Mouse (Mus musculus) MEL (cell line): ENCODE data around the gene Hemk1. TPM values are rescaled to one million over a fixed set of nuclear protein-coding genes. Genes with fewer than 3 reads are reported as not detected.

Experiments used
- DNase-seq: peaks from one replicate; pipeline ENCODE4 v3.0.0; 2011; ENCODE audit warnings: low read depth, low spot score
- H3K27ac ChIP-seq: 2 replicates; pipeline ENCODE4 v1.5.1; 2012; ENCODE audit warnings: low read depth, mild to moderate bottlenecking, control low read depth, low read length, moderate library complexity; ENCODE audit not compliant: control insufficient read depth
- H3K27me3 ChIP-seq, 2 experiments: fragments of 150-350 bp in 1 of 2; sonication (generic) in 1 of 2; 2 replicates each; pipeline ENCODE4 v1.6.1; 2012; ENCODE audit warnings: low read length in 2 of 2, mild to moderate bottlenecking in 2 of 2, improper control_type of control experiment in 1 of 2, moderate library complexity in 1 of 2; ENCODE audit not compliant: insufficient read depth in 2 of 2, control insufficient read depth in 1 of 2
- H3K36me3 ChIP-seq, 2 experiments: 2 replicates each; pipeline ENCODE4 v1.6.1; 2012 to 2014; ENCODE audit warnings: low read length in 2 of 2, improper control_type of control experiment in 1 of 2, inconsistent platforms in 1 of 2, mild to moderate bottlenecking in 1 of 2; ENCODE audit not compliant: insufficient read depth in 2 of 2, control insufficient read depth in 1 of 2
- H3K4me1 ChIP-seq, 2 experiments: fragments of 150-350 bp in 1 of 2; sonication (generic) in 1 of 2; 2 replicates each; pipeline ENCODE4 v1.6.1; 2012; ENCODE audit warnings: low read length in 2 of 2, improper control_type of control experiment in 1 of 2, mild to moderate bottlenecking in 1 of 2; ENCODE audit not compliant: insufficient read depth in 2 of 2, control insufficient read depth in 1 of 2
- H3K4me3 ChIP-seq, 2 experiments: fragments of 150-350 bp in 1 of 2; sonication (generic) in 1 of 2; 2 replicates each; pipeline ENCODE4 v1.5.1; 2012; ENCODE audit warnings: low read depth in 2 of 2, low read length in 2 of 2, mild to moderate bottlenecking in 2 of 2, moderate library complexity in 2 of 2, control low read depth in 1 of 2, improper control_type of control experiment in 1 of 2; ENCODE audit not compliant: control insufficient read depth in 1 of 2, insufficient read depth in 1 of 2
- H3K79me2 ChIP-seq: 2 replicates; pipeline ENCODE4 v1.6.1; 2012; ENCODE audit warnings: mild to moderate bottlenecking, low read length, moderate library complexity; ENCODE audit not compliant: control insufficient read depth, poor library complexity, insufficient read depth
- H3K9ac ChIP-seq: 2 replicates; pipeline ENCODE4 v1.6.1; 2012; ENCODE audit warnings: low read depth, mild to moderate bottlenecking, control low read depth, low read length, moderate library complexity; ENCODE audit not compliant: control insufficient read depth, poor library complexity, severe bottlenecking
- H3K9me3 ChIP-seq: fragments of 150-350 bp; sonication (generic); replicated peaks from 2 replicates; pipeline ENCODE4 v1.6.1; 2012; ENCODE audit warnings: mild to moderate bottlenecking, low read length, improper control_type of control experiment, moderate library complexity; ENCODE audit not compliant: insufficient read depth
- CHD1 ChIP-seq: IDR thresholded peaks from 2 replicates; pipeline ENCODE4 v1.6.1; 2012; ENCODE audit warnings: low read depth, mild to moderate bottlenecking, inconsistent platforms, low read length, improper control_type of control experiment
- EP300 ChIP-seq, 2 experiments: IDR thresholded peaks; 2 replicates each; pipeline ENCODE4 v1.6.1; 2011; ENCODE audit warnings: improper control_type of control experiment in 2 of 2, low read length in 2 of 2, low read depth in 1 of 2, mild to moderate bottlenecking in 1 of 2
- GABPA ChIP-seq: IDR thresholded peaks from 2 replicates; pipeline ENCODE4 v1.6.1; 2012; ENCODE audit warnings: low read depth, mild to moderate bottlenecking, inconsistent platforms, low read length, improper control_type of control experiment, moderate library complexity
- JUND ChIP-seq: IDR thresholded peaks from 2 replicates; pipeline ENCODE4 v1.6.1; 2011; ENCODE audit warnings: low read depth, mild to moderate bottlenecking, improper control_type of control experiment, low read length
- KAT2A ChIP-seq: conservative IDR thresholded peaks from 2 replicates; pipeline ENCODE4 v1.6.1; 2012; ENCODE audit warnings: low read depth, low read length, improper control_type of control experiment, inconsistent platforms
- MAFK ChIP-seq: IDR thresholded peaks from 2 replicates; pipeline ENCODE4 v1.6.1; 2011; ENCODE audit warnings: low read depth, mild to moderate bottlenecking, low read length, improper control_type of control experiment, borderline replicate concordance
- MAZ ChIP-seq: IDR thresholded peaks from 2 replicates; pipeline ENCODE4 v1.6.1; 2012; ENCODE audit warnings: low read depth, mild to moderate bottlenecking, inconsistent platforms, low read length, improper control_type of control experiment
- MYB ChIP-seq: IDR thresholded peaks from 2 replicates; pipeline ENCODE4 v1.6.1; 2011; ENCODE audit warnings: mild to moderate bottlenecking, low read depth, low read length, improper control_type of control experiment
- MYC ChIP-seq: IDR thresholded peaks from 2 replicates; pipeline ENCODE4 v1.6.1; 2011; ENCODE audit warnings: low read depth, mild to moderate bottlenecking, low read length, improper control_type of control experiment, moderate library complexity
- NRF1 ChIP-seq: IDR thresholded peaks from 2 replicates; pipeline ENCODE4 v1.6.1; 2014; ENCODE audit warnings: low read depth, mild to moderate bottlenecking, inconsistent platforms, low read length, improper control_type of control experiment, moderate library complexity; ENCODE audit not compliant: poor library complexity, insufficient read depth, severe bottlenecking
- POLR2AphosphoS5 ChIP-seq: IDR thresholded peaks from 2 replicates; pipeline ENCODE4 v1.6.1; 2012; ENCODE audit warnings: low read depth, borderline replicate concordance, mild to moderate bottlenecking, inconsistent platforms, low read length, moderate library complexity, mixed read lengths
- RAD21 ChIP-seq: IDR thresholded peaks from 2 replicates; pipeline ENCODE4 v1.6.1; 2011; ENCODE audit warnings: mild to moderate bottlenecking, low read depth, low read length, improper control_type of control experiment
- TAL1 ChIP-seq: IDR thresholded peaks from 2 replicates; pipeline ENCODE4 v1.6.1; 2012; ENCODE audit warnings: mild to moderate bottlenecking, inconsistent platforms, low read length, moderate library complexity, mixed read lengths
- TCF12 ChIP-seq: IDR thresholded peaks from 2 replicates; pipeline ENCODE4 v1.6.1; 2014; ENCODE audit warnings: low read depth, mild to moderate bottlenecking, inconsistent platforms, low read length, improper control_type of control experiment, moderate library complexity
- UBTF ChIP-seq: IDR thresholded peaks from 2 replicates; pipeline ENCODE4 v1.6.1; 2012; ENCODE audit warnings: low read depth, mild to moderate bottlenecking, inconsistent platforms, low read length, improper control_type of control experiment, moderate library complexity, borderline replicate concordance; ENCODE audit not compliant: insufficient read depth
- USF2 ChIP-seq, 2 experiments: IDR thresholded peaks; 2 replicates each; pipeline ENCODE4 v1.6.1; 2011 to 2012; ENCODE audit warnings: improper control_type of control experiment in 2 of 2, low read length in 2 of 2, borderline replicate concordance in 1 of 2, inconsistent platforms in 1 of 2, low read depth in 1 of 2, mild to moderate bottlenecking in 1 of 2; ENCODE audit not compliant: insufficient read depth in 1 of 2
- ZC3H11A ChIP-seq: IDR thresholded peaks from 2 replicates; pipeline ENCODE4 v1.6.1; 2012; ENCODE audit warnings: low read depth, mild to moderate bottlenecking, inconsistent platforms, low read length, improper control_type of control experiment
- ZMIZ1 ChIP-seq: IDR thresholded peaks from 2 replicates; pipeline ENCODE4 v1.6.1; 2012; ENCODE audit warnings: low read depth, mild to moderate bottlenecking, inconsistent platforms, low read length, improper control_type of control experiment, moderate library complexity
- ZNF384 ChIP-seq: IDR thresholded peaks from 2 replicates; pipeline ENCODE4 v1.6.1; 2012; ENCODE audit warnings: low read depth, mild to moderate bottlenecking, inconsistent platforms, low read length, improper control_type of control experiment
- polyA plus RNA-seq, 2 experiments: library from polyadenylated mRNA; stranded (reverse) in 1 of 2; unstranded in 1 of 2; fragments of >175 nt in 1 of 2; fragments of >200 nt in 1 of 2; gene quantifications; 2 replicates each; pipeline versions ENCODE4 v1.2.1 to v1.2.4; 2012; ENCODE audit warnings: low replicate concordance in 2 of 2, low read depth in 1 of 2; ENCODE audit not compliant: insufficient read length in 2 of 2, insufficient read depth in 1 of 2, missing spikeins in 1 of 2
- total RNA-seq: library from RNA; depleted of rRNA; stranded (reverse); fragments of 300-350 nt; gene quantifications from 2 replicates; pipeline ENCODE4 v1.2.3, GENCODE M21; 2012

Hemk1 gene
- total and polyA plus RNA-seq, 3 experiments, result 7.5 to 11.8 TPM; not detected in 1

GRCm38 (mm10) chr9:107330791-107331190 is 7.4 kb downstream of the Hemk1 start:
- TF ChIP-seq ZNF384 (no peak), KAT2A (no peak), MYB (no peak), TAL1 (no peak), GABPA (no peak), TCF12 (no peak), MAZ (no peak), POLR2AphosphoS5 (no peak), ZMIZ1 (no peak), MYC (no peak), USF2 (IDR thresholded peaks at IDR 0.05; ENCODE audit: borderline replicate concordance in 1 of 2, insufficient read depth in 1 of 2, low read depth in 1 of 2, low read length in 2 of 2) (no peak), EP300 (IDR thresholded peaks at IDR 0.05; ENCODE audit: low read depth in 1 of 2, low read length in 2 of 2) (no peak), RAD21 (no peak), NRF1 (no peak), ZC3H11A (no peak), JUND (no peak), MAFK (no peak), CHD1 (no peak), UBTF (no peak)
- TF ChIP-seq, all 39 proteins: peak for 0
- H3K79me2 ChIP-seq, result no peaks in the 10 kb centered on the region
- no peak overlapping the region for H3K27ac ChIP-seq
- H3K4me3 ChIP-seq, result no peak overlapping the region
- no peaks in the 10 kb centered on the region for H3K9me3 ChIP-seq
- H3K9ac ChIP-seq, result no peak overlapping the region
- no peaks in the 10 kb centered on the region for H3K36me3 ChIP-seq
- H3K27me3 ChIP-seq, result no peaks in the 10 kb centered on the region
- no peak for DNase-seq
- H3K4me1 ChIP-seq, result peaks cover 0 to 4% of the 10 kb centered on the region in 2 experiments; a peak in 1 of 4 replicates
